Mouse (Mus musculus) kidney, postnatal 25 days (tissue): Measurements from ENCODE around the gene Plekhg1.
A peak's percentile ranks its signal among the peaks of the same experiment; 100 is the strongest.

Experiments
- DNase-seq, 2 experiments: peaks; one replicate each; pipeline ENCODE4 v3.0.0; 2021; ENCODE audit warnings: mixed read lengths in 2 of 2

Plekhg1 gene

DNA sequence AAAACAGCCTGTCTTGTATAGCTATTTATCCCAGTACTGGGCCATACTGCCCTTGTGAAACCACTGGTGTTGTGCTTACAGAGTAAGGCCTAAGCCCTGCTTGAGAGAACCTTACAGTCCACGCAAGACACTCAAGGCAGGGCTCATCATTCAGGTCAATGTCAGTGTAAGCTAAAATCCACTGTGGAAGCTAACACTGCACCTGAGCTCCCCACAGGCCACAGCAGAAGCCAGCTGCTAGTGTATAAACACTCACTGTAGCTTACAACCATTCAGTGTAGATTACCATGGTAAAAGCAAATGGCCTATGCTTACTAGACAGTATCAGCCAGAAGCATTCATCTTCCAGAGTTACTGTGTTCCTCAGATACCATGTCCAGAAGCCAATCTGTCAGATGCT, 90.5 kb downstream of the Plekhg1 start:
- DNase-seq = no peak

DNA sequence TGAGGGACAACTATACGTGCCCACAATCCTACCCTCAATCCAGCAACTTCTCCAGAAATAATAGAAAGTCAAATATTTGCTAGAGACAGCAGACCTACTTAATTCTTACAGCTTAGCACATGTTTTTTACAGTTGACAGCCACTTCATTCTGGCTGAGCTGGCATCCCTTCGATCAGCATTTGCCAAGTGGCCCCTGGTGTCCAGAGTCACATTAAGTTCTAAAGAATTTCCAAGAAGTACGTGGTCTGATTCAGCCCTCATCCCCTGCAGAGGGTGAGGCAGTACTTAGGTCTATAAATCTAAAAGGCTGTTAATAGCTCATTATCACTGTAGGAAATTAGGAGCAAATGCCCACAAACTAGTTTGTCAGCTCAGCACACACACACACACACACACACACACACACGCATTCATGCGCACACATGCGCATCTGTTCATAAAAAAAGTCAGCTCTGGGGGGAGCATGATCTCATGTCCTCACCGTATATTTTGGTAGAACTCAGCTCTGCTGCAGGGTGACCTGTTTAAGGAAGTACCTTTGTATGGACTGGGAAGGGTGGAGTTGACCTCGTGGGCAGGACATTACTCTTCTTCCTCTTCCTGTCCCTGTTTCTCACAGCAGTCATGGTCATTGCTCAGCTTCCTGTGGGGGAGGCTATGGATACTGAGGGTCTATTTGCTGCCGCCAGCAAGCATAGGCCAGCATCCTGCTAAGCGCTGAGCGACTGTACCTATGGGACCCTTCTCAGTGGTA, 91.6 kb downstream of the Plekhg1 start:
- peak; percentile 25 to 67 for DNase-seq

DNA sequence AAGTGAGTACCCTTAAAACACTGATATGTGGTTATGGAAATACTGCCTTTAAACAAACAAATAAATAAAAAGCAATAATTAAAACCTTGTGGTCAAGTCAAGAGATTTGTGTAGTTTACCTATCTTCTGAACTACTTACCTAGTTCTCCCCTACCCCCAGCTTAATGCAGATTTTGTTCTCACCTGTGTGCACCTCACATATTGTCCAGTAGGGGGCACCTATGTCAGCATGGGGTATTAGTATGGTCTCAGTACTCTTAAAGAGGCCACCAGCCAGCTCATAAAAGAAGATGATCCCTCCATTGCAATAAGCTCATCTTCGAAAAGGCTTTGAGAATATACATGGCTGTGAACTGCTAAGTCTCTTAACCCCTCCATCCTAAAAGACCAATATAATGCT, 93.9 kb downstream of the Plekhg1 start:
- DNase-seq = no peak

DNA sequence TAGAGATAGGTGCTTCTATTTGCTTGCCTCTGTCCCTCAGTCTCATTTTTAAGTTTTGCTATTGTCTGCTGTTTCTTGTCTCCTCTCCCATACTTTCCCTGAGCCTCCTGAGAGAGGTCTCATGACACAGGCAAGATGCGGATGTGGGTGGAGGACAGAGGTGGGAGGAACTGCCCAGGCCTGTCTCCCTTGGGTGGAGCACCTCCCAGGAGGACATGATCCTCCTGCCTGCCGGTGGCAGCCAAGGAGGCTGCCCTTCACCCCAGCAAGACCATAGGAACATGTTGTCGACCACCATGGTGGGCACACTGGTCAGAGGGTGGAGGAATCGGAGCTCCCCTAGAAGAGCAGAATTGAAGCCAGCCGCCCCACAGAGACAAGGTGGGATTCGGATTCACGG, 94.5 kb downstream of the Plekhg1 start:
- DNase-seq = no peak

DNA sequence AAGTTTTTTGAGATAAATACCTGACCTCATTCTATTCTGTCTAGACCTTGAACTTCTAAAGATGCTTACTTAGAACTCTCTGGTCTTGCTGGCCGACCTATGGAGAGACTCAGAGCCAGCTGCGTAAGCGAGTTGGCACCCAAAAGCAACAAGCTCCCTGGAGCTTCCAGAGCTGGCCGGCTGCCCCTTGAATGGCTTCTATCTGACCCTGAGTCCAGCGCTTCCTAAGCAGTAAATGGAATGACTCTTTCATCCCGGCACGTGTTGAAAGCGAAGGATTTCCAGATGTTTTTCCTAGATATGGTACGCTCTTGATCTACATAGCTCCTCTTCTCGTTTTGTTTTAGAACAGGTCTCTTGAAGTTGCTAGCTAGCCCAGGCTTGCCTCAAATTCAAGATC, 95.5 kb downstream of the Plekhg1 start:
- peak; percentile 46 to 59 for DNase-seq

DNA sequence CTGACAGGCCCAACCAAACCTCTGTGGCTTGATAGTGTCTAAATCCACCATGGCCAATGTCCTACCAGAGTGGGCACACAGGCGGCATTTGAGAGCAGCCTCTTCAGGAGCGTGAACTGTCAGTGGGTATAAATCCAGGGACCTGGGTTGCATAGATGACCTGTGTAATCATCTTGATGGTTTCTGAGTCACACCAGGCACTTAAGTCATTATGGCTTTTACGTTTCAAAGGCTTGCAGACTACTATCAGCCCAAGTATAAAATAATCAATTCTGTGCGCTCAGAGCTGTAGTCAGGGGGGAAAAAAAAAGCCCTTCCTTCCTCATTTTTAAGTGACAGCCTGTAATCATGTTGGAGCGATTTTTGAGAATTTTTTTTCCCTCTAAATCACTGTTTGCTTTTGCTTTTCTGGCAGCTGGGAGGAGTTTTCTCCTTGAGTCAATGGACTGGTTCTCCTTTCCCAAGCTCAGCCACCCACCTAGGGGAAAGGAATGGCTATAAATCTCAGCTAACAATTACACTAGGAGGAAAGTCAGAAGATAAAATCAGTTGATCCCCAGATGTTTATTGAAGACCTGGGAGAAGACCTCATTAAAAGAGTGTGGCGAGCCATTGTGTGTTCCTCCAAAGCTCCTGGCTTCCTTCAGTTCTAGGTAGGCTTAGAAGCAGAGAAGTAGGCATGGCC, 99.7 kb downstream of the Plekhg1 start:
- DNase-seq = no peak

DNA sequence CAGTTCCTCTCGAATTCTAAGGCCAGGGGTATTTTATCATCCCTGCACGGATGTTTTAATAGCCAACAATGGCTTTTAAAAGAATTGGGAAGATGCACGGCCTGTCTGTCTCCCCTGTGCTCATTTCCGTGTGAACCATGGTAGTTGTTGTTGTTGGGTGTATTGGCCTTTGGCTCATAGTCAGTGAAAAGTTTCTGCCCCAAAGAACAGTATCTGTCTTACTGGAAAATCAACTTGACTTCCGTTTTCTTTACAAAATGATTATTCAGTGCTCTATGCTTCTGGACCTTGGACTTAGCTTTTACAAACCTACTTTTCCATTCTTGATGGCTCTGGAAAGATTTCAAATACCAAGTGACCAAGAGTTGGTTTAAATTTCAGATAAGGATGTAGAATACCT, 104.3 kb downstream of the Plekhg1 start:
- no peak for DNase-seq

DNA sequence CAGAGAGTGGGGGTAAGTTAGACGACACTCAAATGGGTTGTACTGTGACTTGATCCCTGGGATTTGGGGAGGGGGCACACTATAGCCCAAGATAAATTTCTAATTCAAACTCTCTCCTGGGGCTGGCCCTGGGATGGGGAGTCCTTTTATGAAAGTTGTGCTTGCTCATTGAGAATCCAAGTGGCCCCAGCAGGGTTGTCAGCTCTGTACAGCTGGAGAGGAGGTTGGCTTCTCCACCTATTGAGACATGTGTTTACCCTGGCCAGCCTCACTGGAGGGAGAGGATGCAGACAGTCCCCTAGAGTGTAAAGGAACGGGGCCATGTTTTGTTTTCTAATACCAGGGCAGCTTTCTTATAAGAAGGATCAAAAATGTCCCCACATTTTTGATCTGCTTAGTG, 106.9 kb downstream of the Plekhg1 start:
- DNase-seq = no peak

DNA sequence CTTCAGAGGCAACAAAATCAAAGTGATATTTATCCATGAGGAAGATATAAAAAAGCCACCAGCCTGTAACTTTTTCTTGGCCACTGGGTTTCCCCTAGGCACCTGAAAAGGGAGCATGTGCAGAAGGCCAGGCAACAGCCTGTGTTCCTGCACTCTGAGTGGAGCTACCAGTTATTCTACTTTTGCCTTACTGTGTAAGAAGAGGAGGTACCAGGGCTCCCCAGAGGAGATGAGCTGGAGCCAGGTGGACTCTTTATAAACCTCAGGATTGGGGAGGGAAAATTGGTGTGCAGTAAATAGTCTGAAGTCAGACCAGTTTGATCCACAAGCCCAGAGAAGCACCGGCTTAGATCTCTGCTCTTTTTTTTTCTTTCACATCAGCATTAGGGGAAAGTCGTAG, 111.3 kb downstream of the Plekhg1 start:
- DNase-seq = no peak

DNA sequence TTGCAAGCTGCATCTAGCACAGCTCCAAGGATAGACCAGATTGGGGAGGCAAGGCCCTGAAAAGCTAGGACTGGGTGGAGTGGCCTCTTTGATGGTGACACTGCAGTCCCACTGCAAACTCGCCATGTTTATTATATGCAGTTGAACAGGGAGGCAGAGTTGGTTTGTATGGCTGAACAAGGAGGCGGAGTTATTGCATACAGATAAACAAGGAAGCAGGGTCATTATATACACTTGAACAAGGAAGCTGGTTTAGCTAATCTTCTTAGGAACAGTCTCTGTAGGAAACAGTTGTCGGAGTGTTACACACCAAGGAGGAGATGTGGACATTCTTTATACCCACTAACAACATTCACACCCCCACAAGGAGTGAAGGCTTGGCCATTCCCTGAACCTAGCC, 112.6 kb downstream of the Plekhg1 start:
- DNase-seq = no peak

DNA sequence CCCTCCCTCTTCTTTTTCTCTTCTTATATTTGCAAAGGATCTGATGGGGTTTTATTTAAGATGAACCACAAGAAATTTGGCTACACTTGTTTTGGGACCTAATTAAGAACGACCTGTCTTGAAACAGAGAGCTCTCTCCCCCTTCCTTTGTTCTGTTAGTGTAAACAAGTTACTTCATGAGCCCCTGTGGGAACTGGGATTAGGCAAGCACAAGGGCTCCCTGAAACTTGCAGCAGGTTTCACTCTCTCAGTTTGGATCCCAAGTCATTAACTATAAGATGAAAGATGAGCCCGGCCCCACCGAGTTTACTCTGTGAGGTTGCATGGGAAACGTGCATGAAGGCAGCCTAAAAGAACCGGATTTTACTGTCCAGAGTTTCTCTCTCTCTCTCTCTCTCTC, 117.7 kb downstream of the Plekhg1 start:
- DNase-seq = no peak

DNA sequence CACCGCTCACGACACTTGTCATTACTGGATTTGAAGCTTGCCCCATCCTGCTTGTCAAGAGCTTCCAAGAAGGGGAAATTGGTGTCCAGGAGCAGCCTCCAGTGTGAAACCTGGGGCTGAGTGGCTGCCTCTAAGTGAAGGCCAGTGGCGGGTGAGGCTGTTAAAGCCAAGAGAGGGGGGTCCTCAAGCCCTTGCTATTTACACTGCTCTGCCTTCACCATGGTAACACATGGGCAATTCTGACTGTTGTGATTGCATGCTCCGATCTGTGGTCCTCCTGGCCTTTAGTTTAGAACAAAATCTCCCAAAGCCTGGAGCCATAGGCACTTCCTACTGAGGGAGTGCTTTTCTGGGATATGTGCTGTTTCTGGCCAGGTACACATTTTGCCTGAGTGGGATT, 118.3 kb downstream of the Plekhg1 start:
- no peak for DNase-seq

DNA sequence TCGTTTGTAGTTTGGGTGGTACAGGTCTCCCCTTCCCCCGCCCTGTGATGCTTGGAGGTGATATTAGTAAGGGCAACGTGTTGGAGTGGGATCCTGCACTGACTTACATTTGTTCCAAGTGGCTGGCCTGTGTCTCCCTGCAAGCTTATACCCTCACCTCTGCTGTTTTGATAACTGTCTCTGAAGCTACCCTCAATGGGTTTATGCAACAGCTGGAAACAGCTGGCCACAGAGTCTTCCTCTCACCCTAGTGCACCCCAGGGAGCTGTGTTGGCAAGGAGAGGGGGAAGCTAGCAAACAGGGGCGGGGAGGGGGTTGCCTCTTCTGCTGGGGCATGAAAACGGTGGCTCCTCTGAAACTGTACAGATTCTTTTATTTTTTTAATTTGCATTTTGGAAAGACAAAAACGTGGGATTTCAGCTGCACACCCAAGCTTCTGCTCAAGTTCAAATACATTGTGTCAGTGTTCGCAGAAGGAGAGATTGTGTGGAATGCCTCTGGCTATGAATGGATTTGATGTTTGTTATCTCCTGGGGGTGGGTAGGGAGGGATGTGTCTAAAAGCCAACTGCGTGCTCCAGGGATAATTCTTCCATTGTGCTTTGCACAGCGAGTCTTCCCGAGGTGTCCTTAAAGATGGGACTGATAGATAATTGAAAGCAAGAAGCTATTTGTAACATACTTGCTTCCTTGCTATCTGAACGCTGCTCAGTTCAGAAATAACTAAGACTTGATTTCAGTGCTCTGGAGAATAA, 119.0 kb downstream of the Plekhg1 start:
- peak; percentile 45 to 48 for DNase-seq

DNA sequence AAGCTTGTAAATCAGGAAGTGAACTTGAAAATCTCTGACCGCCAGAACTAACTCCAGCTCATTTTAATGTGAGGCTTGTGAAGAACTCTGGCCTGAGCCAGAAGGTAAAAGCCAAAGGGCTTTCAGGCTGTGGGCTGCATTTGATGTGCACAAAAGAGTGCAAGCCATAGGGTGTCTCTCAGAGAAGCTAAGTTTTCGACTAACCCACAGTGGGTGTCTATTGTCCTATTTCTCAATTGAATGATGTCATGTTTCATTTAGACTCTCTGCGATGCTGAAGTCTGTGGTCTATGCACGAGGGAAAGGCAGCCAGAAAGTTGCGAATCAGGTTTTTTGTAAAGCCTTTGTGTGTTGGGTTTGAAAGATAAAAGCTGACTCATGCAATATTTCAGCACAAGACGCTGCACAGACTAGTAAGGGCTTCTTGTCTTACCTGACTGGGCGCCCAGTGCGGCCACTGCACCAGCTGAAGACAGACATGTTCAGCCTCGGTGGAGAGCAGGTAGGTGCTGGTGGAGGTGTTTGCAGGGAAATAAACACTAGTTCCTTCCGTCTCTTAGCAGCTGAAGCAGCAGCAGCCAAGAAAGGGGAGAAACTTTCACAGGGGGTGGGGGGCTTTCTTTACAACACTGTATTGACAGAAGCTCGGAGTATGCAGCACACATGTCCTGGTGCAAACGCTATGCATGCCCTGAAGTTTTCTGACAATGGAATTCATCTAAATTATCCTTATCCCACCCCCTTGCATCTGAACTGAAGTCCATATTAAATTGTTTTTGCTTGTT, 123.4 kb downstream of the Plekhg1 start:
- DNase-seq = no peak

DNA sequence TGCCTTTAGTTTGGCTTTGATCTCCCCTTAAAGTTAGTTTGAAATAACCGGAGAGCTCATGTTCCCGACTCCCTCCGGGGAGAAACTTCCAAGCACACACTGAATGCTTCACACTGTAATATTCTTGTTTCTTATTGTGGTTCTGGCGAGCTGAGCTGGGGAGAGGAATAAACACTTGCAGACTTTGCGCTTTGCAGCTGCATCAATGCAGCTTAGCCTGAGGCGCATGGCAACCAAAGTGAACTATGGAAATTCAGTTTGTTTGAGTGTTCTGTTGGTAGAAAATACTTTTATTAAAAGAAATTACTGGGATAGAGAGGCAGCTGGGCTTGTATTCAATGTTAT, 124.0 kb downstream of the Plekhg1 start:
- no peak for DNase-seq

DNA sequence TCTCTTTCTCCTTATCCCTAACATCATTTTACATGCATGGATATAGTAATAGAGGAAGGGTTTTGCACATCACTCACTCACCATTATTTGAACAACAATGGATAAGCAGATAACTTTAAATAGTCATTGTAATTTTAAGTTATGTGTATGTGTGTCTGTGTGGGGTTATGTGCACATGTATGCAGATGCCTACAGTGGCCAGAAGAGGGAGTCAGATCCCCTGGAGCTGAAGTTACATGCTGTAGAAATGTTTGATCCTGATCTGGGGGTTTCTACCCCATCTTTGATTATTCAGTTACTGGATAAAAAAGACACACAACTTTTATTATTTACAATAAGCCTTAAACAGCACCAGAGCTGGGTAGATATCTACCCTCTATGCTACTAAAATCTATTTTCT, 127.1 kb downstream of the Plekhg1 start:
- no peak for DNase-seq

DNA sequence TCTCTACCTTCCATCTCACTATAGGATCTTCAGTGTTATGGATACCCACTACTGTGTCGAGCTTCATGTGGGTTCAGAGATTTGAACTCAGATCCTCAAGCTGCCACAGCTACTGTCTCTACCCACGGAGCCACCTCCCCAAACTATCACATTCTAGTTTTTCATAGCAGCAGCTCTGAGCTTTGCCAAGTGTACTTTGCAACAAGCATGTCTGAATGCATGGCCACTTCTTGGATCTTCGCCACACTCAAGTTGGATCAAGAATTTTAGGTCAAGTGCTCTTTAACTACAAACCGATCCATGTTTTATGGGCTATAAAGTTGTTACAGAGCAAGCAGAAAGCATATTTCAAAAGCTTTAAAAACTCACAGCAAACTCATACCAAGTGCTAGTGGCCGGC, 130.7 kb downstream of the Plekhg1 start:
- peak; percentile 48 to 68 for DNase-seq

DNA sequence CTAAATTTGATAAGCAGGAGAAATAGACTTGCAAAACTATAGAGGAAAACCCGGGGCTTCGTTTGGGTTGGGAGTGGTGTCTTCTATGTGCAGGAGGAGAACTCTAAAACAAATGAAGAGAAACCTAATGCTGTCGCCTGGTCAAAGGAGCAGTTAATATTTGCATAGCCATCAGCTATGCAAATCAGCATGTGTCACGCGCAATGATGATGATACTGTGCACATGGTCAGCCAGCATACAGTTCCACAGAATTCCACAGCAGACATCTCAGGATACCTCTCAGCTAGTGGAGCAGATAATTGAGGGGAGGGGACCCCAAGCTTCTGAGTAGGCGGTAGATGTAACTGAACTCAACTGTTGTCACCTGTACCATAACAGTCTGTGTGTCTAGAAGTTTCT, 133.3 kb downstream of the Plekhg1 start:
- DNase-seq = no peak

DNA sequence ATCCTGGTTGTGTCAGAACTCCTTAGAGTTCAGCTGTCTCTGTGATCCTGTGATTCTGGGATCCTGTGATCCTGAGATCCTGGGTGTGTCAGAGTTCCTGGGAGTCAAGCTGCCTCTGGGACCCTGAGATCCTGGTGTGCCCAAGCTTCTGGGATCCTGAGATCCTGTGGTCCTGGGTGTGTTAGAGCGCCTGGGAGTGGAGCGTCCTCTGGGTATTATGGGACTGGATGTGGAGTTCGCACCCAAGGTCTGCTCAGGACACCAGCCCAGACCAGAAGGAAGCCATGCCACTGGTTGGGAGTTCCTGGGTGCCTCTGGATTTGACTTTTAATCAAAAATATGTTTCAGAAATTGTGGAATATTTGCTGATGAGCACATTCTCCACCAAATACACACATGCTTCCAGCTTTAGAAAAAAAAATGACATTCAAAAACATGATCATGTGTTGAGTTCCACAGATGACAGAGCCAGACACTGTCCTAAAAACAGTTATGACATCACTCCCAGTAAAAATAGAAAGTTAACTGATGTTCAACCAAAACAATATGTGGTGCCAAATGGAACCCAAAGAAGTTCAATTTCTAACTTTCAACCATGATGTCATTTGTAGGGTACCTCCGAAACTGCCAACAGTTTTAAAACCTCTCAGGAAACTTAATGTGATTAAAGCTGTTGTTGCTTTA, 137.8 kb downstream of the Plekhg1 start:
- no peak for DNase-seq

DNA sequence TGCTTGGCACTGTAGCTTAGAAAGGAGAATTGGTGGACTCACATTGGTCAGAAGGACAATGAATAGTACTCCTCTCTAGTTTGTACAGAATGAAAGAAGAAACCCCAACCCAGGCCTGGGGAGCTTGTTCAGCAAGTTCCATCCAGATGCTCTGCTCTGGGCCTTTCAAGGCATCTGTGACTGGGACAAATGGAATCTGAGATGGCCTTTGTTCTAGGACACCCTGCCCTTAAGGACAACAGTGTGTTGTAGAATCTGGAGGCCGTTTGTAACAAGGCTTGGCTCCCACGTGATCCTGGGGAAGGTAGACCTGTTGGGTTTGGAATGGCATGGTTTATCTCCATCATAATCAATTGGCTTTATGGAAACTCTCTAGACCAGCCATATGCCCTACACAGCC, 141.0 kb downstream of the Plekhg1 start:
- DNase-seq = no peak

DNA sequence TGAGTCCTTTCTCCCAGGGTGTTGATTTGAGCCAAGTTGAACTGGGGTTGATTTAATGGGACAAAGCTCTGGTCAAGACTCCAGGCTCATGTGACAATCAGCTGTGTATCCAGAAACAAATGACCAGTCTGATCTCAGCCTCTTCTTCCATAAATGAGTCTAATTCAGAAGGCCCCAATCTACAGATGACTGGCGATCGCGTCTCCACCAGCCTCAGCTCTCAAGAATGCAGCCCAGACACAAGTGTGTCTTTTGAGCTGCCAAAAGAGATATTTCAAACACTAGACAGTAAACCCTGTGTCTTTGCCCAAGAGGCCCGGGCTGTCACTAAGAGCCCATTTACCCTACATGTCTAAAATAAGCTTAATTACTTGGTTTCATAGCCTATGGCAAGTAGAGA, 148.3 kb downstream of the Plekhg1 start:
- no peak for DNase-seq

DNA sequence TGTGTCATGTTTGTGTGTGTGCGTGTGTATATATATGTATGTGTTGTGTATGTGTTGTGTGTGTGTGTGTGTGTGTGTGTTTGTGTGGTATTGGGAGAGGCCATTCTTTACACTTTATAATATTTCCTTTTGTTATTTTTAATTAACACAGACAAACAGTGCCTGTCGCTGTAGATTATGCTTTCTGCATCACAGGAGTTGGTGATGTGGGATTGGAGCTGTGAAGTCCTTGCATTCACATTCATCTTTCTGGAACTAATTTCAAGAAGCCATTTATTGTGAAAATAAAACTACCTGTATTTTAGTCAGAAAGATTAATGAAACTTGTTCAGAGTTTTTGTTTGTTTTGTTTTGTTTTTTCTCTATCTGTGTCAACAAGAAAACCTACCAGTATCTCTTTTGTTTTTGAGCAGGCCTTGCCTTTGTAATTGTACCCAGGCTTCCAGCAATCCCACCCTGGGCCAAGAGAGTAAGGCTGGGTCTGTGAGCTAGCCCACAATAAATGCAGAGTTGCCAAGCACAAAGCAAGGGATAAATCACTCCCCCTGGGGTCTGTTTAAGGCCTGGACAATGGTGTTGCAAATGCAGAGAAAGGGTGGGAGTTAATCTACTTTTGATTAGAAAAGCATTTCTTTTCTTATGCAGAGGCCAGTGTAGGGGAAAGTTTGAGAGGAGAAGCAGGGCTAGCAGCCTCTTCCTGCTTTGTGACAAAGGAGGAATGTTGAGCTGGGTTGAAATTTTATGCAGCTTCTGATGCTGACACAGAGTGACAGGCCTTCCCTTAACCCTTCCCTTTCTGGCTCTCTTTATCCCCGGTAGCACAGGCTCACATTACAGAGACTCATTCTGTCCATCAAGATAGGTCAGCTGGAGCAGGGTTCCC, 151.5 kb downstream of the Plekhg1 start:
- DNase-seq = no peak
